Mouse (Mus musculus) left cerebral cortex, adult 9 months (tissue): Measurements from ENCODE around the gene Myh14.
A peak's percentile ranks its signal among the peaks of the same experiment; 100 is the strongest.

Experiments used
- DNase-seq, 2 experiments: peaks; one replicate each; pipeline ENCODE4 v3.0.0; 2022; ENCODE audit warnings: low spot score in 2 of 2

Myh14 gene

DNA sequence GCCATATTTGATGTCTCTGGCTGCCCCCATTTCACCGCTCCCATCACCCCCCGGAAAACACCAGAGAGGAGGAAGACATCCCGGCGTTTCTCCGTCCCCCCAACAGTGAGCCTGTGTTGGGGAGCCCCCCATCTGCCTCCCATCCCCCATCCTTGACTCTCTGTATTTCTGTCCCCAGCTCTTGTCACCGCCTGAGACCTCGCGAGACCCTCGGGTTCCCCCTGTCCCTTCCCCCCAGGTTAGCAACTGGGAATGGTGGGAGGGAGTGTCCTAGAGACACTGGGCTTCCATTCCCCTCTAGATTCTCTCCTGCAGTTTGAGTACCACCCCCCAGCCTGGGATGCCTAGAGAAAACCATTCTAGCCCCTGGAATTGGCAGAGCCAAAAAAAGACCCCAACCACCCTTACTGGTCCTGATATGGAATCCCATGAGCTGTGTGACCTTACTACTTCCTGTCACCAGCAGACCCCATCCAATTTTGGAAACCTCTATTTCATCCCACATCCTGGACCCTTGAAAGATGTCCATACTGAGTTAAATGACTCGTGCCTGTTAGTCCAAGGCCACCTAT is 69.9 kb downstream of the Myh14 start:
- DNase-seq, result no peak

DNA sequence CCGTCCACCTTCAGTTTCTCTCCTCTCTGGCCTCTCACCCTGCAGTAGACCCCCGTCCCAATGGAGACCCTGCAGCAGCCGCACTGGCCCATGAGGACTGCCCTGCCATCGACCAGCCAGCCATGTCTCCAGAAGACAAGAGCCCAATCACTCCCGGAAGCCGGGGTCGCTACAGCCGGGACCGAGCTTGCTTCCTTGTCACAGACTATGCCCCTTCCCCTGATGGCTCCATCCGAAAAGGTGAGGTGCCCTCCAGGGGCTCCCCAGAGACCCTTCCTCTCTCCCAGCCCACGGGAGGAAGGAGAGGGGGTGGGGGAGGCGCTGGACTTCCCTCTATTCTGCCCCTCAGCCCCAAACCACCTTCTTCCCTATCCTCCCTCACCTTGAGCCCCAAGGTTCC is 72.3 kb downstream of the Myh14 start:
- DNase-seq, result no peak

DNA sequence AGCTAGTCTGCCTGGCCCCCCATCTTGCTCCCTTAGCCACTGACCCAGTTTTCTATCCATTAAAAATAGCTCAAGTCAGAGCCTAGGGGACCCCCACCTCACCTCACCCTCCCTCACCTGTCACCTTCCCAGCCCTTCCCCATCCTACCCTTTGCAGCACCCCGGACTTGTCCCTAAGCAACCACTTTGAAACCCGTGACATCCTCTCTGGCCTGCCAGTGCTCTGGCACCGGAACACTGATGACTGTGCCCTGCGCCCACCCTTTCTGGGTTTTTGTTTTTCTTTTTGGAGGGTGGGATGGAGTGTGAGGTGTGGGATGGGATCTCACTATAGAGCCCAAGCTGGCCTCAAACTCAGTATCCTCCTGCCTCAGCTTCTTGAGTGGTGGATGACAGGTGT is 73.0 kb downstream of the Myh14 start:
- DNase-seq, result no peak

DNA sequence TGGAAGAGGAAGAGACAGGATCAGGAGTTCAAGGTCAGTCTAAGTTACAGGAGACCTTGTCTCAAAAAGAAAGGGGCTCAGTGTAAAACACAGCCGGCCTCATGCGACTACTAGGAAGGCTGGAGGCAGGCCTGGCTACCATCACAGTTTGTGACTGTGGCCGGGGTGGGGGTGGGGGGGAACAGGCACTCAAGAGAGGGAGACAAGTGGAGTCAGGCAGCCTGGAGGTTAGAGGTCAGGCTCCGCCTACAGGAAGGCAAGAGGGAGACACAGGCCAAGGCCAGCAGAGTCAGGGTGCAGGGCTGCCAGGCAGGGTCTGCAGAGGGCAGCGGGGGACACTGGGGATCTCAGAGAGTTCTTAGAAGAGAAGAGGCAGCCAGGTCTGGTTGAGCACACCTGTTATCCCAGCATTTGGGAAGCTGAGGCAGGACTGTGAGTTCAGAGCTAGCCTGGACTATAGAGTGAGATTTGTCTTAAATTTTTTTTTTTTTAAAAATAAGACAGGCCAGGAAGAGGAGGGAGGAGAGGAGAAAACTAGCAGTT is 73.6 kb downstream of the Myh14 start:
- DNase-seq, result no peak

DNA sequence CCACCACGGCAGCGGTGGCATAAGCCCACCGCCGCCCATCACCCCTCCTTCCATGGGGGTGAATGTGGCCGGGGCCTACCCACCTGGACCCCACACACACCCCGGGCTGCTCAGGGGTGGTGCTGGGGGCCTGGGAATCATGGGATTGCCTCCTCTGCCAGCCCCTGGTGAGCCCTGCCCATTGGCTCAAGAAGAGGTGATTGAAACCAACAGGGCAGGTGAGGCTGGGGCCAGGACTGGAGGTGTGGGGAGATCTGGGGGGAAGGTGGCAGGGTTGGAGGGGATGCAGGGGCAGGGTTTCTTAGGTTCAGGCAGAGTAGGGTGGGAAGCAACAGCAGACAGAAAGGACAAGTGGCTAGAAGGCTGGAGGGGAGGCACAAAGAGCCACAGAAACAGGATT is 74.6 kb downstream of the Myh14 start:
- DNase-seq, result no peak

DNA sequence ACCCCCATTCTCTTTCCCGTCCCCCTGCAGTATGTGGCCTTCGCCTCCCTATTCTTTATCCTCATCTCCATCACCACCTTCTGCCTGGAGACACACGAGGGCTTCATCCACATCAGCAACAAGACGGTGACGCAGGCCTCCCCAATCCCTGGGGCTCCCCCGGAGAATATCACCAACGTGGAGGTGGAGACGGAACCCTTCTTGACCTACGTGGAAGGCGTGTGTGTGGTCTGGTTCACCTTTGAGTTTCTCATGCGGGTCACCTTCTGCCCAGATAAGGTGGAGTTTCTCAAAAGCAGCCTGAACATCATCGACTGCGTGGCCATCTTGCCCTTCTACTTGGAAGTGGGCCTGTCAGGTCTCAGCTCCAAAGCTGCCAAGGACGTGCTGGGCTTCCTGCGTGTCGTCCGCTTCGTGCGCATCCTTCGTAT is 75.5 kb downstream of the Myh14 start:
- DNase-seq, result no peak

DNA sequence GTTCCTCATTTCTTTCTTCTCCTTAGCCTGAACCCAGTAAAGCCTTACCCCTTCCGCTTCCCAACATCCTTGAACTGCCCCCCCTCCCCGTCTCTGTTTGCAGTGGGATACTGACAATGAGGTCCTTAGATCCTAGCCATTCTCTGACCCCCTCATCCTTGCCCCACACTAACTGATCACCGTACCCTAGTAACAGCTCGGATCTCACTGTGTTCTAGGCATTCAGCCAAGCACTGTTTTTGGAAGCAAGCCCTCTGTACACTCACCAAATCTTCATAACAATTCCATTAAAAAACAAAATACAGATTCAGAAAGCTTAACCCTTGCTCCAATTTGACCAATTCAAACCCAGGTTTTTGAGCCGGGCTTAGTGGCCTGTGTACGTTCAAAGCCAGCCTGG is 76.4 kb downstream of the Myh14 start:
- DNase-seq, result peak in 1 of 2 experiments; percentile 61

DNA sequence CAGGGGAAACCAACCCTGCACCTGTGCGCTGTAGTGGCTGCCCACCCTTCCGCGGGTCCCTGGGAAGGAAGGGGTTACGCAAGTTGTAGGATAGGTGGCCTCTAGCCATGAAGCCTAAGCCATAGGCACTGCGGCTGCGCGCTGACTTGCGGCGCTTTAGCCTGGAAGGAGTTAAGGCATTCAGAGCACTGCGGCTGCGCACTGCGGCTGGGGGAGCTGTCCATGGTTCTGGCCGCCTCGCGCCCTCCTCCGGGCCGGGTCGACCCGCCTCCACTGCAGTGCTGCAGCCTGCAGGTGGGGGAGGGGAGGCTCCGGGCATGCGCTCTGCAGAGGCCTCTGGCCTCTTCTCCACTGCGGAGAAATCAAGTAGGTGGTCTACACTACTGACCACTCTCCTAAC is 76.9 kb downstream of the Myh14 start:
- peak in 1 of 2 experiments; percentile 87 for DNase-seq

DNA sequence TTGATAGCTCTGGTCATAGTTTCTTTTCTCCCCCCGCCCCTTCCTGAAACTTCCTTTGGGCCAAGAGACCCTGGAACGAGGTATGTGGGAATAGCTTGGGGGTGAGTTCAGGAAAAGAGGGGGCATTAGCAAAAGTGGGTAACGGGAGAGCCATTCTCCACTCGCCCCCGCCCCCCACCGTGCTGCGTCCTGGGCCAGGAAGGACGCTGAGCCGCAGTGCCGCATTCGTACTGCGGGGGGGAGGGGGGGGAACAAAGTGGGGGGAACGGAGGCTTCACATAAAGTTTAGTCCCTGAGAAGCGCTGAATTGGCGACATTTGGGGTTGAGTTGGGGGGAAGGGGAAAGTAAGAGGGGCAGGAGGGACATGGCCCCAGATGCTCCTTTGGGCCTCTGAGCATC is 77.6 kb downstream of the Myh14 start:
- DNase-seq, result no peak

DNA sequence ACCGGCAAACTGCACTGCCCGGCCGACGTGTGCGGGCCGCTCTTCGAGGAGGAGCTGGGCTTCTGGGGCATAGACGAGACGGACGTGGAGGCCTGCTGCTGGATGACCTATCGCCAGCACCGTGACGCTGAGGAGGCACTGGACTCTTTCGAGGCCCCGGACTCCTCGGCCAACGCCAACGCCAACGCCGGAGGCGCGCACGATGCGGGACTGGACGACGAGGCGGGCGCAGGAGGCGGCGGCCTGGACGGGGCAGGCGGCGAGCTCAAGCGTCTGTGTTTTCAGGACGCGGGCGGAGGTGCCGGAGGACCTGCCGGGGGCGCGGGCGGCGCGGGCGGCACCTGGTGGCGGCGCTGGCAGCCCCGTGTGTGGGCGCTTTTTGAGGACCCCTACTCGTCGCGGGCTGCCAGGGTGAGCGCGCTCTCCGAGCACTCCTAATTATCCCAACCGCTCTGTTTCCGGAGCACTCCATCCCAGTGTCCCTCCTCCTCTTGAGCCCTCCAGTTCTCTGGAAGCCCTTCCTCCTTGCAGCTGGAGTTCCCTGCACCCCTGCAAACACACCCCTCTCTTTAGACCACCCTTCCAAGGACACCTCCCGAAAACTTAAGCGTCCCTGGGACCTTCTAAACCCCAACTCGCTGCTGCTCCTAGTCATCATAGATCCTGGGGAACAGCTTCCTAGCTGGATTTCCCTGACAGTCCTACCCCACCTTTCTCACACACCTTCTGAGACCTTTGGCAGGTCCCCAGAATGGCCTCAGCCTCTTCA is 79.1 kb downstream of the Myh14 start:
- DNase-seq, result no peak

DNA sequence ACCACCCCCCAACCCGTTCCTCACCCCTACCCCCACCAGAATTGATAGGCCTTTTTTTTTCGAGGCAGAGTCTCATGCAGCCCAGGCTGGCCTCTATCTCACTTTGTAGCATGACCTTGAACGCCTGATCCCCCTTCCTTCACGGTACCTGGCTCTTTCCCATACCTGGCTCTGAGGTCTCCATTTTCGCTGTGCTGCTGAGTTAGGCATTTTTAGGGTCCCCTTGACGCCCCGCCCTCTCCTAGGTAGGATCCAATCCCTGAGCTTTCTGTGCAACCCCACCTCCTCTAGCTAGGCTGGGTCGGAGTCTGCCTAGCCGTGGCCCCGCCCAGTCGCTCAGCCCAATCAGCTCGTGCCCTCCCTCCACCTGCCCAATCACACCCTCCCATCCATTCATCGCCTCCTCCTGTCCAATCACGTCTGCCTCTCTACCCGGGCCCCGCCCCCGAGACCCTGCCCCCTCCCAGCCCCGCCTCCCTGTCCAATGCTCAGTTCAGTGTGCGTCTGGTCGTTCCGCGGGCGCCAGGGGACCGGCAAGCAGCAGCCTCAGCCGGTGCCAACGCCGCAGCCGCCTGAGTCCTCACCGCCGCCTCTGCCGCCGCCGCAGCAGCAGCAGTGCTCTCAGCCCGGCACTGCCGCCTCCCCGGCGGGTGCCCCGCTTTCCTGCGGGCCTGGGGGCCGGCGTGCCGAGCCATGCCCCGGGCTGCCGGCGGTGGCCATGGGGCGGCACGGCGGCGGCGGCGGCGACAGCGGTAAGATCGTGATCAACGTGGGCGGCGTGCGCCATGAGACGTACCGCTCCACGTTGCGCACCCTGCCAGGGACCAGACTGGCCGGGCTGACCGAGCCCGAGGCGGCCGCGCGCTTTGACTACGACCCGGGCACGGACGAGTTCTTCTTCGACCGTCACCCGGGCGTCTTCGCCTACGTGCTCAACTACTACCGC is 80.0 kb downstream of the Myh14 start, which contains the start of gene Kcnc3:
TSS of gene Kcnc3 (plus strand) at position 263 of the 946 bp plus-strand sequence.
- peak; percentile 95 for DNase-seq

DNA sequence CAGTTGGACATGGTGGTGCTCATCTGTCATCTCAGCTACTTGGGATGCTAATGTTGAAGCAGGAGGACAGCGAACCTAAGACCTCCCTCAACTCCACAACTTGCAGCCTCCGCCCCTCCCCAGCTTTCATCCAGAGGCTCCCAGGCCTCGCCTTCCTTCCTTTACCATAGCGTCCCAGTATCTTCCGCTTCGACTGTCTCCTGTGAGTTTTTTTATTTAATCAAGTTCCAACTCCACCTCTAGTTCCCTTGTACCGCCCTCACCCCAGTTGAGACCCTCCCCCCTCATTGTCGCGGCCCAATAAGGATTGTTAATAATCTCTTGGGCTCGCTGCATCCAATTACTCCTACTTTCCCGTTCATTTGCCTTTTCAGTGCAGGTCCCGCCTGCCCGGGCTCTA is 80.7 kb downstream of the Myh14 start:
- DNase-seq, result no peak

DNA sequence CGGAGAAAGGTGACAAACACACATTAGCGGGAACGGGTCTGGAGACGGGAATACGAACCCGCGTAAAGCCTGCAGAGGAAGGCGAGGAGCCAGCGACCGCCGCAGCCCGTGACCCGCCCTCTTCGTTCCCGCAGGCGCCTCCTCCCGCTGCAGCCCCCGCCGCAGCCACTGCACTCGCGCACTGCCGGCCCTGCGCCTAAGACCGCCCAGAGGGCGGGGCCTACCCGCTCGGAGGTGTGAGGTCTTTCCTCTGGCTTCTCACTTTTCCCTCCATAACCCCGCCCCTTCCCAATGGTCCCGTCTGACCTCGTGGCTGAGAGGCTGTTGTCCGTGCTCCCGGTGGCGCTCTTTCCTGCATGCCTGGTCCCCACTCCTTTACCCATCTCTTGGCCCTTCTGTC is 81.5 kb downstream of the Myh14 start:
- peak in 1 of 2 experiments; percentile 73 for DNase-seq

DNA sequence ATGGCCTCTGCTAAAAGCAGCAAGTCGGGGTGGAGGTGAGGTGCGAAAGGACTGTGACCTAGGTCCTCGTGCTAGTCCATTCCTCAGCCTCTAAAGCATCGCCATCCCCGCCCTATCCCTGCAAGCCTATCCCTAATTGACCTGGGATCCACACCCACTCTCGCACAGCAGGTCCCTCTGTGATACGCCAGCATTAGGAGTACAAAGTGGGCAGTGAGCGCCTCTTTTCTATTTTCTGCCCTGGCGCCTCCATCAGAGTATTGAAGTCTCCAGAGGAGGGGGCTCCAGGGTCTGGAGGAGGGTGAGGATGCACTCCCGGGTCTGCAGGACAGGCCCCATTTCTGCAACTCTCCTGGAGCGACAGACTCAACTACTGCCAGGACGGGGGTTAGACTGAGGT is 82.3 kb downstream of the Myh14 start:
- no peak for DNase-seq

DNA sequence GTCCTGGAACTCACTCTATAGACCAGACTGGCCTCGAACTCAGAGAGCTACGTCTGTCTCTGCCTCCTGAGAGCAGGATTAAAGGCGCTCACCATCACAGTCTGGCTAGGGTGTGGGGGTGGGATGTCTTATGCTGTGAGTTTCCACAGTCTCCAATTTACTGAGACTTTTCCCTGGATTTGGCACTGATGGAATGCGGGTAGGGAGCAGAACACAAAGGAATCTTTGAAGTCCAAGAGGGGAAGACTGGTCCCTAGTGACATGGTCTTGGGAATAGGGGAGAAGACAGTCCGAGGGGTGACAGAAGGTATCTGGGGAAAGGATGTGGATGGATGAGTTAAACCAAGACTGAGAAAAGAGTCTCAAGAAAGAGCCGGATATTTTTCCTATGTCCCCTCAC is 83.0 kb downstream of the Myh14 start:
- DNase-seq, result no peak

DNA sequence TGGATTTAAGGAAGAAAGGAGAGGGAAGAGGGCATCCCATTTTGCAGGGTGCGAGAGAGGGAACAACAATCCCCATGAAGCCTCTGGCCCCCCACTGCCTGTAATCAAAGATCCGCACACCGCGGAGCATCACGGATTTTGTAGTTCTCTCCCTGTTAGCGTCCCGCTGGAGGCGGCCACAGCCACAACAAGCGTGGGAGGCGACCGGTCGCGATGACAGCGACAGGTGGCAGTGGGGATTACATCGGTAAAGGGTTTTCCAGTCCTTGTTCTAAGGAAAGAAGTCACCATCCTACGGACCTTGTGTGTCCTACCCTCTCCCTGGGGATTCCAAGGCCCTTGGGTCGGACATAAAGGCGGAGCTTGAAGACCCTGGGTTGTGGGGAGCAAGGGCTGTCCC is 83.7 kb downstream of the Myh14 start:
- peak in 1 of 2 experiments; percentile 85 for DNase-seq

DNA sequence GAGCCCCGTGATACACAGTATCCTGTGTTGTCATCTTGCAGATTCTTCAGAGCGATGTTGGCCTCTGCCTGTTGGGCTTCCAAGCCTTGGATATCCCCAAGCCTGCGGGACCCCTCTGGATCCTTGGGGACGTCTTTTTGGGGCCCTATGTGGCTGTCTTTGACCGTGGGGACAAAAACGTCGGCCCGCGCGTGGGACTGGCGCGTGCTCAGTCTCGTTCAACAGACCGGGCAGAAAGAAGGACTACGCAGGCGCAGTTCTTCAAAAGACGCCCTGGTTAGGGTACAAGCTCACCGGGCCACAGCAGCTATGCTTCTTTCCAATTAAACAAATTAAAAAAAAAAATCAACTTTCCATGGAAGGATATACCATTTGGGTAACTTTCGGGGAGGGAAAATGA is 84.1 kb downstream of the Myh14 start:
- DNase-seq, result peak in 1 of 2 experiments; percentile 82

DNA sequence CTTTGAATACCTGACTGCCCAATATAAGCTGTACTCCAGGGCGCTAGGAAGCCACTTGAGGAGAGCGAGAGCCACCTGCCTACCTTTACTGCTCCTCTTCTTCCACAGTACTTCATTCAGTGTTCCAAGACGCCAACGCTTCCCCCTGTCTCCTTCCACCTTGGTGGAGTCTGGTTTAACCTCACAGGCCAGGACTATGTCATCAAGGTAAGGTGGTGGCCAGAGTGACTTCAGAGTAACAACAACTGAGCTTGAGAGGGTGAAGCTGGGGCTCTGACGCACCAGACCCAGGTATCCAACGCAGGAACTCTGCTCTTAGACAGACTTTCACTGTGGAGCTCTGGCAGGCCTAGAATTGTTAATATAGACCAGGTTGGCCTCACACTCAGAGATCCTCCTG is 85.0 kb downstream of the Myh14 start:
- DNase-seq, result no peak

DNA sequence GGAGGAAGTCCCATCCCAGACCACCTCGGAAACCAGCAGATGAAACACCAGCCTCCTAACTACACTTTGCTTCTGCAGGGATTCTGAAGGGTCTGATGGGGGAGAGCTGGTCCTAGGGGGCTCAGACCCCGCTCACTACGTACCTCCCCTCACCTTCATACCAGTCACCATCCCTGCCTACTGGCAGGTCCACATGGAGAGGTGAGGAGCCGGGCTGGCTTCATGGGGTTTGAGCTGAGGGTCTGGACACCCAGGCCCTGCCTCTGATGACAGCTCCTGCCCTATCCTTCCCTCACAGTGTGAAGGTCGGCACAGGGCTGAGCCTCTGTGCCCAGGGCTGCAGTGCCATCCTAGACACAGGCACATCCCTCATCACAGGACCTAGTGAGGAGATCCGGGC is 85.7 kb downstream of the Myh14 start:
- no peak for DNase-seq

DNA sequence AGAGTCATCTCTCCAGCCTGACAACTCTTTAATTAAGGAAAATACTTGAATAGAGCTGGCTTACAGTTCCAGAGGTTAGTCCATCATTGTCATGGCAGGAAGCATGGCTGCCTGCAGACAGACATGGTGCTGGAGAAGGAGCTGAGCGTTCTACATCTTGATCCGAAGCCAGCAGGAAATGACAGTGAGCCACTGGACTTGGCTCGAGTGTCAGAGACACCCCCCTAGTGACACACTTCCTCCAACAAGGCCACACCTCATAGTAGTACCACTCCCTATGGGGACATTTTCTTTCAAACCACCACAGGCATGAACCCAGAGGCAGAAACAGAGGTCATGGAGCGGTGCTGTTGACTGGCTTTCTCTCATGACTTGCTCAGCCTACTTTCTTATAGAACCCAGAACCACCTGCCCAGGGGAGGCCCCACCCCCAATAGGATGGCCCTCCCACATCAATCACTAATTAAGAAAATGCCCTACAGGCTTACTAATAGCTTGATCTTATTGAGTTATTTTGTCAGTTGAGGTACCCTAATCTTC is 86.3 kb downstream of the Myh14 start:
- DNase-seq, result no peak

DNA sequence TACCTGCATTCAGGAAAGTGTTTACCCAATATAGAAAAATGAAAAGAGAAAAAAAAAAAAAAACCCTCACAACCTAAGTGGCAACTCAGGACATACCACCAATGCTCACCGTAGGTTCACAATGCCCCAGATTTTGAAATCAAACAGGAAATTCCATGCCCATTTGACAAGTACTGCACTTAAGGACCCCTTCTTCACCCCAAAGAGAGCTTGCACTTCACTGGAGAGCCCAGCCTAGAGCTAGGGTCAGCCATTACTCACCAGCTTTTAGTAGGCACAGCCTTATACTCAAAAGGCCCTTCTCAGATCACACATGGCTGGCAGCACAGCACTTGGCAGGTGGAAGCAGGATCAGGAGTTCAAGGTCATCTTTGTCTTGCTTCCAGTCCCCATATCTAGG is 87.5 kb downstream of the Myh14 start:
- DNase-seq, result no peak

DNA sequence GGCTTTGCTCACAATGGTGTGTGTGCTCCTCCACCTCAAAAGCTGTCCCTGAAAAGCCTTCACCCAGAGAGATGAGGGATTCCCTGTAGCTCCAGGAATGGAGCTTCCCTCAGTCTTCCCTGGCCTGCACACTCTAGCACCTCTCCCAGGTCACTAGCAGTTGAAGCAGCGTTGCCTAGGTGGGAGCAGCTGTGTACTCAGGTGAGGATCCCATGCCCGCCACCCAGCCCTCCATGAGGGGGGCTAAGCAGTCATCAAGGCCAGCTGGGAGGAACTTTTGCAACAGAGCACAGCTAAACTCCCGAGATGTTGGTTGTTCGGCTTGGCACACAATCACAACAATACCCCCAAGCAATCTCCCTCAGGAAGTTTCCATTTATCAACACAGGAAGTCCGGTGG is 87.9 kb downstream of the Myh14 start:
- no peak for DNase-seq
